Mouse (Mus musculus): ENCODE results near the gene Dpm1. TPM values are rescaled to one million over a fixed set of nuclear protein-coding genes. Genes with fewer than 3 reads are reported as not detected.

Gene Dpm1
- polyA plus RNA-seq, 1 experiment from 2014 or later = 169 TPM

DNA sequence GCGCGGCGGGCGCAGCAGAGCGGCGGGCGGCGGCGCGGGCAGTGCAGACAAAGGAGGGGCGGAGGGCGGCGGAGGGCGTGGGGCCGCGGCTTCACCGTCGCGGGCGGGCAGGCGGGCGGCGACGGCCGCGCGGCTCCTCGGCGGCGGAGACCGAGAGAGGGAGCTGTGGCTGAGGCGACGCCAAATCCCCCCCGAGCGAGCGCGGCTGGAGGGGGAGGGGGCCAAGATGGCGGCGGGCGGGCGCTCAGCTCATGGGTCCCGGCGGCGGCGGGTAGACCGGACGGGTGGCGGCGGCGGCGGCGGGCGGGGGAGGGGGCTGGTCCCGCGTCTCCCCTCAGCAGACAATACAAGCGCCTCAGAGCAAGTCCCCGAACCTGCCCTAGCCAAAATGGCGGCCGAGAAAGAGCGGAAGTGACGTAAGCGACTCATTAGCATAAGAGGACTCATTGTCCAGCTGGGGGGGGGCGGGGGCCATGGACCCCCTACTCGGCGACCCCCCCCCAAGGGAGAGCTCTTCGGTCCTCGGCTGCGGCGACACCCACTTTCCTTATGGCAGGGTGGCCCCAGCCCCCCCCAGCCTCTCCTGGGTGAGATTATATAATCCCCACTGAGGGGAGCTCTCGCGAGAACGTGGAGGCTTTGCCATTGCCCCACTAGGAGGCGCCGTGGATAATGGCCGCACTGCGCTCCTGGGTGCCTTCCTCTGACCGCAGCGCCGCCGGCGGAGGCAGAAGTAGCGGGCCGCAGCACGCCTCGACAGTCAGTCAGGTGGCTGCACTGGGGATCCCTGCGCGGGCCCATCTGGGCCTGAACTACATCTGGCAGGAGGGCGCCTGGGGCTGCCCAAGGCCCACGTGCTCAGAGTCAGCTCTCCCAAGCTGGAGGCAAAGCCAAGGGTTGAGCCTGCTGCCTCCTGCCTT lies 23.4 kb downstream of the Dpm1 start, which contains the start of gene Adnp:
Gene Adnp (minus strand): TSS at position 388 of the 920 bp plus-strand sequence.
- 0% methylated on average over 47 of the region's 89 CpGs for WGBS
- peaks cover 12% of the 10 kb centered on the region; the same call in 1 of the 2 replicates for H3K36me3 ChIP-seq (ENCODE audit: insufficient read depth, low read length)
- peak within 1 kb of the TSS; percentile 99 for H3K27ac ChIP-seq

GRCm38 (mm10) chr2:168205681-168206631 lies 24.4 kb downstream of the Dpm1 start:
- peak overlapping the region; percentile 99 for H3K27ac ChIP-seq
- peak overlapping the region; percentile 74 for H3K4me2 ChIP-seq (ENCODE audit: low read length)
- DNase-seq (ENCODE audit: low spot score) = peak; percentile 18
- H3K27me3 ChIP-seq (ENCODE audit: insufficient read depth, low read length) = no peaks in the 10 kb centered on the region
- under 1% methylated on average over 48 of the region's 49 CpGs for WGBS
- H3K9ac ChIP-seq (ENCODE audit: low read depth, low read length) = peak overlapping the region; percentile 100
- peak overlapping the region; percentile 98 for H3K4me3 ChIP-seq (replicated peaks; ENCODE audit: low read depth, low read length)
- H3K4me1 ChIP-seq (replicated peaks; ENCODE audit: insufficient read depth, low read length) = peaks cover 10% of the 10 kb centered on the region; the same call in 1 of the 2 replicates
- TF ChIP-seq CTCF (IDR thresholded peaks at IDR 0.05; ENCODE audit: low read depth) = no peak
- H3K36me3 ChIP-seq (ENCODE audit: insufficient read depth, low read length) = 0 out of 2 replicates have a peak, but pooled peaks cover 5% of the 10 kb centered on the region
- no peaks in the 10 kb centered on the region for H3K9me3 ChIP-seq (replicated peaks; ENCODE audit: low read length)
- ATAC-seq (replicated peaks; ENCODE audit: low FRiP score, low read depth) = peak; percentile 10

More for the DNA sequence above, 23.4 kb downstream of the Dpm1 start, which contains the start of gene Adnp:
- ATAC-seq (replicated peaks; ENCODE audit: low FRiP score, low read depth) (peak; percentile 93), DNase-seq (ENCODE audit: low spot score) (peak; percentile 98)
- Histone ChIP-seq H3K4me1 (replicated peaks; ENCODE audit: insufficient read depth, low read length) (peaks cover 7% of the 10 kb centered on the region; the same call in 1 of the 2 replicates), H3K9ac (ENCODE audit: low read depth, low read length) (peak within 1 kb of the TSS; percentile 100), H3K4me3 (replicated peaks; ENCODE audit: low read depth, low read length) (peak within 1 kb of the TSS; percentile 98), H3K27me3 (ENCODE audit: insufficient read depth, low read length) (no peaks in the 10 kb centered on the region), H3K4me2 (ENCODE audit: low read length) (peak within 1 kb of the TSS; percentile 74), H3K9me3 (replicated peaks; ENCODE audit: low read length) (no peaks in the 10 kb centered on the region)
- peak; percentile 90 for TF ChIP-seq CTCF (IDR thresholded peaks at IDR 0.05; ENCODE audit: low read depth)

DNA sequence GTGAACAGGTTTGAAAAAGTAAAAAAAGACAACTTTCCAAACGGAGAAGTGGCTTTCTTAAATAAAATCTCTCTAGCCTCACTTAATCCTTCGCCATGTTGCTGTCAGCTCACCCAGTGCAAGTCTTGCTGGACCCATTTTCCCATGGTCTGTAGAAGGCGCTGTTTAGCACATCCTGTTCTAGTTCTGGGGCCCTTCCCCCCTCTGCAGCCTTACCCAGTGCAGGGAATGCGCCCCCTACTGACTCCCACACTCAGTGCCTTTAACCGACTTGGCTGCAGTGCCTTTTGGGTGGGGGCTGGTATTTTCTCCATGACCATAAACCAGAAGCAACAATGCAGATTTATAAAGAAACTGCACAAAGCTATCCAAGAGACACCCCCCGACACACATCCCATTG lies 25.1 kb downstream of the Dpm1 start:
- WGBS = 4% methylated on average over 6 of the region's 6 CpGs
- H3K9ac ChIP-seq (ENCODE audit: low read depth, low read length) = peak overlapping the region; percentile 100
- H3K27ac ChIP-seq = peak overlapping the region; percentile 99
- peak; percentile 99 for TF ChIP-seq CTCF (IDR thresholded peaks at IDR 0.05; ENCODE audit: low read depth)
- no peaks in the 10 kb centered on the region for H3K9me3 ChIP-seq (replicated peaks; ENCODE audit: low read length)
- H3K4me1 ChIP-seq (replicated peaks; ENCODE audit: insufficient read depth, low read length) = peaks cover 12% of the 10 kb centered on the region; the same call in 1 of the 2 replicates
- peak overlapping the region; percentile 98 for H3K4me3 ChIP-seq (replicated peaks; ENCODE audit: low read depth, low read length)
- DNase-seq (ENCODE audit: low spot score) = peak; percentile 98
- no peaks in the 10 kb centered on the region for H3K27me3 ChIP-seq (ENCODE audit: insufficient read depth, low read length)
- peak; percentile 41 for ATAC-seq (replicated peaks; ENCODE audit: low FRiP score, low read depth)
- peak overlapping the region; percentile 74 for H3K4me2 ChIP-seq (ENCODE audit: low read length)
- H3K36me3 ChIP-seq (ENCODE audit: insufficient read depth, low read length) = no peaks in the 10 kb centered on the region

- H3K36me3 ChIP-seq (ENCODE audit: insufficient read depth, low read length) = no peaks in the 10 kb centered on the region
- DNase-seq (ENCODE audit: low spot score) (no peak), ATAC-seq (replicated peaks; ENCODE audit: low FRiP score, low read depth) (no peak)
- H3K9ac ChIP-seq (ENCODE audit: low read depth, low read length) = 0 out of 2 replicates have a peak overlapping the region, but pooled peaks have one; percentile 10
- peaks cover 14% of the 10 kb centered on the region for H3K4me1 ChIP-seq (replicated peaks; ENCODE audit: insufficient read depth, low read length)
- H3K27me3 ChIP-seq (ENCODE audit: insufficient read depth, low read length) = no peaks in the 10 kb centered on the region
- TF ChIP-seq CTCF (IDR thresholded peaks at IDR 0.05; ENCODE audit: low read depth) = no peak; the same call in 1 of the 2 replicates
- H3K27ac ChIP-seq = no peak overlapping the region
- H3K4me2 ChIP-seq (ENCODE audit: low read length) = peak overlapping the region; percentile 74
- H3K4me3 ChIP-seq (replicated peaks; ENCODE audit: low read depth, low read length) = peak overlapping the region; percentile 98
- H3K9me3 ChIP-seq (replicated peaks; ENCODE audit: low read length) = no peaks in the 10 kb centered on the region
- WGBS = 67% methylated on average over 8 of the region's 8 CpGs
Measured at GRCm38 (mm10) chr2:168204476-168204999, 25.9 kb downstream of the Dpm1 start.

GRCm38 (mm10) chr2:168200014-168200691 lies 30.2 kb downstream of the Dpm1 start:
- Histone ChIP-seq H3K27ac (no peak overlapping the region), H3K4me2 (ENCODE audit: low read length) (no peak overlapping the region), H3K27me3 (ENCODE audit: insufficient read depth, low read length) (no peaks in the 10 kb centered on the region), H3K9ac (ENCODE audit: low read depth, low read length) (no peak overlapping the region), H3K4me3 (replicated peaks; ENCODE audit: low read depth, low read length) (no peak overlapping the region), H3K4me1 (replicated peaks; ENCODE audit: insufficient read depth, low read length) (peaks cover 17% of the 10 kb centered on the region), H3K9me3 (replicated peaks; ENCODE audit: low read length) (no peaks in the 10 kb centered on the region), H3K36me3 (ENCODE audit: insufficient read depth, low read length) (peaks cover 12% of the 10 kb centered on the region; the same call in 1 of the 2 replicates)
- no peak for TF ChIP-seq CTCF (IDR thresholded peaks at IDR 0.05; ENCODE audit: low read depth)
- DNase-seq (ENCODE audit: low spot score) = no peak
- ATAC-seq (replicated peaks; ENCODE audit: low FRiP score, low read depth) = no peak
- 71% methylated on average over 5 of the region's 5 CpGs for WGBS

Data from kidney, postnatal 0 days (tissue).